Mouse (Mus musculus) kidney, embryonic 15.5 days (tissue): ENCODE data around the gene 4930556J24Rik. TPM values are rescaled to one million over a fixed set of nuclear protein-coding genes. Genes with fewer than 3 reads are reported as not detected.

Source experiments
- ATAC-seq: fragments of 200-750 bp; cut with Nextera tagmentation; replicated peaks from 2 replicates; pipeline ENCODE4 v1.8.0; 2017; ENCODE audit warnings: moderate TSS enrichment; ENCODE audit not compliant: low FRiP score
- H3K27ac ChIP-seq: fragments of 300-500 bp; sonication (generic); 2 replicates; pipeline ENCODE4 v1.5.1; 2015; ENCODE audit warnings: mild to moderate bottlenecking, inconsistent platforms
- H3K27me3 ChIP-seq: fragments of 300-500 bp; sonication (generic); 2 replicates; pipeline ENCODE4 v1.6.1; 2015; ENCODE audit warnings: inconsistent platforms
- H3K36me3 ChIP-seq: fragments of 300-500 bp; sonication (generic); 2 replicates; pipeline ENCODE4 v1.6.1; 2015; ENCODE audit warnings: inconsistent platforms
- H3K4me1 ChIP-seq: fragments of 300-500 bp; sonication (generic); 2 replicates; pipeline ENCODE4 v1.6.1; 2015; ENCODE audit warnings: inconsistent platforms
- H3K4me2 ChIP-seq: fragments of 300-500 bp; sonication (generic); 2 replicates; pipeline ENCODE4 v1.6.1; 2015; ENCODE audit warnings: moderate library complexity, mild to moderate bottlenecking, inconsistent platforms
- H3K4me3 ChIP-seq: fragments of 300-500 bp; sonication (generic); replicated peaks from 2 replicates; pipeline ENCODE4 v1.5.1; 2015; ENCODE audit warnings: mild to moderate bottlenecking, inconsistent platforms
- H3K9ac ChIP-seq: fragments of 300-500 bp; sonication (generic); 2 replicates; pipeline ENCODE4 v1.6.1; 2015; ENCODE audit warnings: mild to moderate bottlenecking, inconsistent platforms
- H3K9me3 ChIP-seq: fragments of 300-500 bp; sonication (generic); replicated peaks from 2 replicates; pipeline ENCODE4 v1.6.1; 2016; ENCODE audit warnings: inconsistent platforms
- WGBS: fragments of 180-500 bp; shearing (Covaris S2); methylation state at CpG from one replicate; pipeline ENCODE4 v1.1.7; 2015; ENCODE audit warnings: mixed read lengths; 5-methylcytosine and 5-hydroxymethylcytosine counted together
- polyA plus RNA-seq: library from polyadenylated mRNA; unstranded; fragments of >200 nt; fragmentation: Nextera tagmentation; extraction: Ambion mirVana; gene quantifications from 2 replicates; pipeline ENCODE4 v1.2.1, GENCODE M21; 2015

4930556J24Rik gene
- polyA plus RNA-seq, 1 experiment from 2014 or later = 0.44 TPM

GRCm38 (mm10) chr11:3993914-3994313, 17.3 kb upstream of the 4930556J24Rik start:
- H3K36me3 ChIP-seq = no peaks in the 10 kb centered on the region
- WGBS = 86% methylated on average over 6 of the region's 6 CpGs
- H3K4me1 ChIP-seq = peaks cover 11% of the 10 kb centered on the region
- H3K4me2 ChIP-seq = no peak overlapping the region
- peaks cover 34% of the 10 kb centered on the region for H3K27me3 ChIP-seq
- no peak overlapping the region for H3K4me3 ChIP-seq
- H3K27ac ChIP-seq = no peak overlapping the region
- H3K9ac ChIP-seq = no peak overlapping the region
- no peaks in the 10 kb centered on the region for H3K9me3 ChIP-seq
- ATAC-seq = no peak

GRCm38 (mm10) chr11:3993132-3993531, 16.6 kb upstream of the 4930556J24Rik start:
- Histone ChIP-seq H3K4me2 (no peak overlapping the region), H3K9ac (no peak overlapping the region), H3K27me3 (peaks cover 26% of the 10 kb centered on the region), H3K4me1 (peaks cover 5% of the 10 kb centered on the region), H3K9me3 (no peaks in the 10 kb centered on the region), H3K4me3 (no peak overlapping the region), H3K36me3 (no peaks in the 10 kb centered on the region), H3K27ac (no peak overlapping the region)
- WGBS = 75% methylated on average over 6 of the region's 6 CpGs
- no peak for ATAC-seq

GRCm38 (mm10) chr11:3989748-3990147, 13.2 kb upstream of the 4930556J24Rik start:
- Histone ChIP-seq H3K9ac (no peak overlapping the region), H3K27ac (no peak overlapping the region), H3K27me3 (no peaks in the 10 kb centered on the region), H3K9me3 (no peaks in the 10 kb centered on the region), H3K4me2 (no peak overlapping the region), H3K36me3 (no peaks in the 10 kb centered on the region), H3K4me3 (no peak overlapping the region), H3K4me1 (peaks cover 2% of the 10 kb centered on the region)
- ATAC-seq = no peak
- WGBS = 71% methylated on average over 3 of the region's 3 CpGs

DNA sequence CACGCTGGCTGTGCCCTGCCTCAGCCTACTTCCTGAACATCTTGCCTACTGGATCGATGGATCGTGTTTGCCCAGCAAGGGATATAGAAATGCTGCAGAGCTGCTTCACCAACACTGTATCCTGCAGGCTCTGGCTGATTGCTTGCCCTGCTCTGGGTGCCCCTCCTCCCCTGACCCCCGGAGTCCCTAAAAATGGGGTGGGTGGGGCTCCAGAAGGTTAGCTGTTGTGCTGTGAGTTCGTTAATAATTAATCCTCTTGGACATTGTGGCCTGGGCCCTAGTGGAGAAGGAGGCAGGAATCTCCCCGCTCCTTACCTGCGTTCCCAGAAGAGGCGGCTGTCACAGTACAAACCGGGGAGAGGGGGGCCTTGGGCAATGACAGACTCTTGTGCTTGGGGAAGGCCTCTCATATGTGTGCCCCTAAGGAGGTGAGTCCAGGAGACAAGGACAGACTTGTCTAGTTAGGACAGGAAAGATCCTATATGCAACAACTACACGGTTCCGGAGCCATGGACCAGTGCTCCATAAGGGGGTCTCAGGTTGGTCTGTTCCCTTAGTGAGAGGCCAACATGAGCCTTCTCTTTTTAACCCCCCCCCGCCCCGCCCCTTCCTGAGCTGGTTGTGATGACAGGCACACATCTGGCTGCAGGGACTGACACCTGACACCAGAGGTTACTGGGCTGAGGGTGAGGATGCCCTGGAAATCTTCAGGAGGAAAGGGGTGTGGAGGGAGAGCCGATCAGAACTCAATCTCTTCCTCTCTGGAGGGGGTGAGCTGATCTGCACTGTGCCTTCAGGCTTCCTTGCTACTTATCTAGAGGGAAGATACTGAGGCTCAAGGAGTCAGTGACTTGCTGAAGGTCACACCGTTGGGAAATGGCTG, 7.5 kb upstream of the 4930556J24Rik start:
- peak overlapping the region; percentile 8; the same call in 1 of the 2 replicates for H3K9ac ChIP-seq
- H3K27me3 ChIP-seq = peaks cover 15% of the 10 kb centered on the region
- H3K4me2 ChIP-seq = peak overlapping the region; percentile 79
- H3K9me3 ChIP-seq = no peaks in the 10 kb centered on the region
- peak; percentile 75 for ATAC-seq
- peak overlapping the region; percentile 52 for H3K4me3 ChIP-seq
- WGBS = 11% methylated on average over 15 of the region's 15 CpGs
- H3K36me3 ChIP-seq = peaks cover 23% of the 10 kb centered on the region
- peaks cover 26% of the 10 kb centered on the region for H3K4me1 ChIP-seq
- peak overlapping the region; percentile 64 for H3K27ac ChIP-seq

GRCm38 (mm10) chr11:3983291-3983862, 6.8 kb upstream of the 4930556J24Rik start, which contains the start of gene Gal3st1:
TSS of gene Gal3st1 (plus strand) at chr11:3983636.
- ATAC-seq = peak; percentile 69
- H3K4me2 ChIP-seq = peak within 1 kb of the TSS; percentile 79
- H3K9me3 ChIP-seq = no peaks in the 10 kb centered on the region
- H3K27ac ChIP-seq = peak within 1 kb of the TSS; percentile 64
- WGBS = under 1% methylated on average over 25 of the region's 37 CpGs
- peaks cover 26% of the 10 kb centered on the region for H3K4me1 ChIP-seq
- H3K4me3 ChIP-seq = peak within 1 kb of the TSS; percentile 52
- peaks cover 15% of the 10 kb centered on the region for H3K27me3 ChIP-seq
- peak within 1 kb of the TSS; percentile 8; the same call in 1 of the 2 replicates for H3K9ac ChIP-seq
- peaks cover 30% of the 10 kb centered on the region for H3K36me3 ChIP-seq

GRCm38 (mm10) chr11:3982275-3983209, 6.0 kb upstream of the 4930556J24Rik start:
- Histone ChIP-seq H3K9me3 (no peaks in the 10 kb centered on the region), H3K4me1 (peaks cover 26% of the 10 kb centered on the region), H3K36me3 (peaks cover 38% of the 10 kb centered on the region), H3K4me3 (peak overlapping the region; percentile 52), H3K4me2 (peak overlapping the region; percentile 79), H3K27me3 (peaks cover 15% of the 10 kb centered on the region), H3K27ac (peak overlapping the region; percentile 45; the same call in 1 of the 2 replicates), H3K9ac (no peak overlapping the region)
- no peak for ATAC-seq
- WGBS = 61% methylated on average over 7 of the region's 7 CpGs

DNA sequence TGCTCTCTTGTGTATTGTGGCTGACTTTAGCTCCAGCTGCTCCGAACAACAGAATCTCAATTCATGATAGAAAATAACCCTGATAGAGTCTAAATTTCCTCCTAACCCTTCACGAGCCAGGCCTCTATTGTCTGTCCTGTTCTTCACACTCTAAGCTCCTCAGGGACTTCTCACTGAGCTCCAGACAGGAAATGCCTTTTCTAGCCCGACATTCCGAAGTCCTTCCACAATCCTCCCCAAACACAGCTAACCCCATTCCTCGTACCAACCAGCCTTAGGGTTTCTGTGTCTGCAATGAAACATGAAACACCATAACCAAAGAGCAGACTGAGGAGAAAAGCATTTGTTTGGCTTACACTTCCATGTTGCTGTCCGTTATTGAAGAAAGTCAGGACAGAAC, 5.0 kb upstream of the 4930556J24Rik start:
- ATAC-seq = no peak
- Histone ChIP-seq H3K27me3 (peaks cover 15% of the 10 kb centered on the region), H3K4me3 (no peak overlapping the region), H3K9ac (no peak overlapping the region), H3K4me1 (peaks cover 26% of the 10 kb centered on the region), H3K36me3 (peaks cover 48% of the 10 kb centered on the region), H3K9me3 (no peaks in the 10 kb centered on the region), H3K4me2 (no peak overlapping the region), H3K27ac (peak overlapping the region; percentile 46; the same call in 1 of the 2 replicates)
- 55% methylated on average over 6 of the region's 6 CpGs for WGBS

GRCm38 (mm10) chr11:3978421-3978820, 1.8 kb upstream of the 4930556J24Rik start:
- Histone ChIP-seq H3K9ac (no peak overlapping the region), H3K4me2 (no peak overlapping the region), H3K36me3 (peaks cover 80% of the 10 kb centered on the region), H3K9me3 (no peaks in the 10 kb centered on the region), H3K27me3 (peaks cover 9% of the 10 kb centered on the region; the same call in 1 of the 2 replicates), H3K4me3 (no peak overlapping the region), H3K4me1 (peaks cover 11% of the 10 kb centered on the region), H3K27ac (no peak overlapping the region)
- no peak for ATAC-seq
- 61% methylated on average over 5 of the region's 5 CpGs for WGBS

DNA sequence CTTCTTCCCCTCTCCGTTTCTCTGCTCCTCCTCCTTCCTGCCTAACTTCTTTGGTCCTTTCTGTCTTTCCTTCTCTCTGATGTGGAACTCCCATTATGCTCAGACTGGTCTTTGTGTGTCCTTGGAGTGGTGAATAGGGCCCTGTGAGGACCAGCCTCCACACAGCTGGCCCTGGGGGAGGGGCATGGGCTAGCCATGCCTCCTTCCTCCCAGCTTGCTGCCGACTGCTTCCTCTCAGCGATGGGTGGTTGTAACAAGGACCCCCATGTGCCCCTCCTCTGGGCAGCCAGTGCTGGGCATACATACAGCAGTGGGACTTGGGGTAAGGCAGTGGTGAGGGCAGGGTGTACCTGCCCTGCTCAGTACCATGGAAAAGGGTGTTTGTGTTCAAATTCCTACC, 2.3 kb downstream of the 4930556J24Rik start:
- Histone ChIP-seq H3K4me3 (no peak overlapping the region), H3K9me3 (no peaks in the 10 kb centered on the region)

DNA sequence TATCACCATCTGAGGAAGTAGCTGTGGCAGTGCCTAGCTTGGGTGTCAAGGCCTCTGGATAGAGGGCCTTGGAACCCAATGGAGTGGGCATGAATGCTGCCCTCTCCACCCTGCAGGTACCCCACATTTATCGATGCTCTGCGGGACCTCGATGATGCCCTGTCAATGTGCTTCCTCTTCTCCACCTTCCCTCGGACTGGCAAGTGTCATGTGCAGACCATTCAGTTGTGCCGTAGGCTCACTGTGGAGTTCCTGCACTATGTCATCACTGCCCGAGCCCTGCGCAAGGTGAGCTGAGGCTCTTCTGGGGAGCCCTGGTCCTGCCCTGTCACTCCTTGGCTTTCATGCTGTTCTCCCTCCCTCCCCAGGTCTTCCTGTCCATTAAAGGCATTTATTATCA, 3.5 kb downstream of the 4930556J24Rik start:
- no peak overlapping the region for H3K4me3 ChIP-seq
- ATAC-seq = no peak
- no peak overlapping the region for H3K9ac ChIP-seq
- no peaks in the 10 kb centered on the region for H3K27me3 ChIP-seq
- no peaks in the 10 kb centered on the region for H3K4me1 ChIP-seq
- 88% methylated on average over 7 of the region's 7 CpGs for WGBS
- peaks cover 100% of the 10 kb centered on the region for H3K36me3 ChIP-seq
- H3K9me3 ChIP-seq = no peaks in the 10 kb centered on the region
- no peak overlapping the region for H3K4me2 ChIP-seq
- no peak overlapping the region for H3K27ac ChIP-seq

More for the DNA sequence above, 2.3 kb downstream of the 4930556J24Rik start:
- 76% methylated on average over 3 of the region's 3 CpGs for WGBS
- Histone ChIP-seq H3K36me3 (peaks cover 100% of the 10 kb centered on the region), H3K4me1 (no peaks in the 10 kb centered on the region), H3K9ac (no peak overlapping the region), H3K27ac (no peak overlapping the region), H3K27me3 (no peaks in the 10 kb centered on the region), H3K4me2 (no peak overlapping the region)
- no peak for ATAC-seq

- Histone ChIP-seq H3K4me3 (no peak overlapping the region), H3K36me3 (peaks cover 91% of the 10 kb centered on the region), H3K4me2 (no peak overlapping the region), H3K27ac (no peak overlapping the region), H3K9ac (no peak overlapping the region), H3K9me3 (no peaks in the 10 kb centered on the region), H3K4me1 (peaks cover 4% of the 10 kb centered on the region; the same call in 1 of the 2 replicates), H3K27me3 (no peaks in the 10 kb centered on the region)
- WGBS = 94% methylated on average over 7 of the region's 7 CpGs
- no peak for ATAC-seq
These were observed 6.2 kb downstream of the 4930556J24Rik start for GRCm38 (mm10) chr11:3970361-3970760.
